Mouse (Mus musculus) heart, adult 2 months (tissue): ENCODE data around the gene Gprasp2. TPM values are rescaled to one million over a fixed set of nuclear protein-coding genes. Genes with fewer than 3 reads are reported as not detected.
A peak's percentile ranks its signal among the peaks of the same experiment; 100 is the strongest.
"Not testable (repeated sequence)": the region's sequence is repeated elsewhere in the genome, so short reads cannot be mapped to it uniquely, and the experiment has no call there.

Experiments used
- DNase-seq, 2 experiments: peaks; one replicate each; pipeline ENCODE4 v3.0.0; 2021
- H3K27ac ChIP-seq: fragments of 200-600 bp; 2 replicates; pipeline ENCODE4 v1.8.1; 2022
- H3K27me3 ChIP-seq: fragments of 200-500 bp; 2 replicates; pipeline ENCODE4 v1.6.1; 2012; ENCODE audit warnings: mild to moderate bottlenecking, low read length, inconsistent platforms, mixed read lengths; ENCODE audit not compliant: control insufficient read depth, insufficient read depth
- H3K36me3 ChIP-seq: fragments of 200-500 bp; 2 replicates; pipeline ENCODE4 v1.6.1; 2012; ENCODE audit warnings: low read length, inconsistent platforms; ENCODE audit not compliant: control insufficient read depth, insufficient read depth
- H3K4me1 ChIP-seq: fragments of 200-500 bp; 2 replicates; pipeline ENCODE4 v1.6.1; 2011; ENCODE audit warnings: low read length; ENCODE audit not compliant: control insufficient read depth, insufficient read depth
- H3K4me3 ChIP-seq: fragments of 200-600 bp; 2 replicates; pipeline ENCODE4 v1.8.1; 2022
- H3K79me2 ChIP-seq: fragments of 200-500 bp; replicated peaks from 2 replicates; pipeline ENCODE4 v1.6.1; 2012; ENCODE audit warnings: mild to moderate bottlenecking, inconsistent platforms, low read length, moderate library complexity, mixed read lengths; ENCODE audit not compliant: control insufficient read depth, insufficient read depth
- H3K9ac ChIP-seq: fragments of 200-500 bp; 2 replicates; pipeline ENCODE4 v1.6.1; 2012; ENCODE audit warnings: low read depth, mild to moderate bottlenecking, control low read depth, inconsistent platforms, low read length, mixed read lengths
- CTCF ChIP-seq: fragments of 200-600 bp; IDR thresholded peaks from 2 replicates; pipeline ENCODE4 v1.8.1; 2022; ENCODE audit warnings: antibody characterized with exemption, mild to moderate bottlenecking, moderate library complexity
- EP300 ChIP-seq: fragments of 200-500 bp; IDR thresholded peaks from 2 replicates; pipeline ENCODE4 v1.6.1; 2011; ENCODE audit warnings: low read depth, low read length, control low read depth; ENCODE audit not compliant: insufficient read depth
- POLR2A ChIP-seq: fragments of 200-500 bp; IDR thresholded peaks from 2 replicates; pipeline ENCODE4 v1.6.1; 2011; ENCODE audit warnings: mild to moderate bottlenecking, low read depth, low read length, control low read depth; ENCODE audit not compliant: insufficient read depth
- WGBS: fragments of 180-500 bp; shearing (Covaris S2); methylation state at CpG from one replicate; pipeline ENCODE4 v1.1.7; 2018; 5-methylcytosine and 5-hydroxymethylcytosine counted together
- intact Hi-C: fragments of 180-260 bp; cut with DNase I; formaldehyde crosslinking; loops from one replicate; pipeline ENCODE4 v1.15.1; 2025
- polyA plus RNA-seq: library from polyadenylated mRNA; depleted of rRNA; stranded (reverse); fragments of >200 nt; gene quantifications from 2 replicates; pipeline ENCODE4 v1.2.3, GENCODE M21; 2012
- total RNA-seq, 2 experiments: library from RNA; stranded (reverse); gene quantifications; 2 replicates each; pipeline ENCODE4 v1.2.3; 2021

Gene Gprasp2
- total and polyA plus RNA-seq, 3 experiments: 1.2 to 3.5 (median 1.9) TPM

- no peaks in the 10 kb centered on the region for H3K79me2 ChIP-seq
- intact Hi-C loops: loop anchor here (5.0 kb wide), 1 partner anchor 52 kb away; no protein-coding TSS in a partner anchor
- no peaks in the 10 kb centered on the region for H3K4me1 ChIP-seq
- TF ChIP-seq POLR2A (no peak), EP300 (no peak), CTCF (no peak)
- 94% methylated on average over 3 of the region's 3 CpGs for whole genome bisulfite sequencing
- H3K27me3 ChIP-seq: no peaks in the 10 kb centered on the region
- DNase-seq: no peak
- H3K27ac ChIP-seq: no peak overlapping the region
- H3K9ac ChIP-seq: no peak overlapping the region
- no peaks in the 10 kb centered on the region for H3K36me3 ChIP-seq
- no peak overlapping the region for H3K4me3 ChIP-seq
Measured at GRCm38 (mm10) chrX:135804149-135804548, 34.7 kb upstream of the Gprasp2 start.

GRCm38 (mm10) chrX:135805780-135806179, 33.1 kb upstream of the Gprasp2 start:
- Histone ChIP-seq H3K4me1 (no peaks in the 10 kb centered on the region), H3K4me3 (no peak overlapping the region), H3K36me3 (no peaks in the 10 kb centered on the region), H3K27ac (no peak overlapping the region), H3K9ac (no peak overlapping the region), H3K27me3 (no peaks in the 10 kb centered on the region), H3K79me2 (no peaks in the 10 kb centered on the region)
- intact Hi-C loops: loop anchor here (1.0 kb wide), 1 partner anchor 158 kb away; no protein-coding TSS in a partner anchor
- TF ChIP-seq EP300 (no peak), CTCF (peak; percentile 89), POLR2A (no peak)
- no peak for DNase-seq
- WGBS: 28% methylated on average over 1 of the region's 1 CpGs

GRCm38 (mm10) chrX:135835896-135836295, 2.9 kb upstream of the Gprasp2 start:
- H3K27ac ChIP-seq, H3K79me2 ChIP-seq, H3K4me1 ChIP-seq, intact Hi-C loops, DNase-seq, H3K27me3 ChIP-seq, H3K9ac ChIP-seq, H3K36me3 ChIP-seq, H3K4me3 ChIP-seq: not testable (repeated sequence)
- WGBS: 55% methylated on average over 1 of the region's 1 CpGs

- H3K27ac ChIP-seq: no peak overlapping the region
- TF ChIP-seq CTCF: no peak
- TF ChIP-seq POLR2A: no peak
- TF ChIP-seq EP300: no peak
- H3K4me1 ChIP-seq: no peaks in the 10 kb centered on the region
- no peaks in the 10 kb centered on the region for H3K79me2 ChIP-seq
- H3K36me3 ChIP-seq: no peaks in the 10 kb centered on the region
- H3K4me3 ChIP-seq: no peak overlapping the region
- no peak overlapping the region for H3K9ac ChIP-seq
- no peak for DNase-seq
- intact Hi-C loops: no loop called here
- no peaks in the 10 kb centered on the region for H3K27me3 ChIP-seq
- WGBS: 57% methylated on average over 2 of the region's 2 CpGs
Measured at GRCm38 (mm10) chrX:135837896-135838295, 938 bp upstream of the Gprasp2 start.

- not testable (repeated sequence) for H3K27me3 ChIP-seq, H3K4me3 ChIP-seq, H3K27ac ChIP-seq, H3K79me2 ChIP-seq, H3K4me1 ChIP-seq, H3K36me3 ChIP-seq
- peak in 1 of 2 experiments; percentile 8 for DNase-seq
- intact Hi-C loops: loop anchor here (2.0 kb wide), 1 partner anchor 41 kb away; no protein-coding TSS in a partner anchor
- 29% methylated on average over 16 of the region's 17 CpGs for WGBS
- H3K9ac ChIP-seq: peak overlapping the region; percentile 46; the same call in 1 of the 2 replicates
- TF ChIP-seq CTCF: peak; percentile 53
Measured at GRCm38 (mm10) chrX:135839397-135840391, 860 bp downstream of the Gprasp2 start.

- H3K9ac ChIP-seq, H3K4me1 ChIP-seq, intact Hi-C loops, H3K27me3 ChIP-seq, H3K27ac ChIP-seq, H3K79me2 ChIP-seq, DNase-seq, H3K4me3 ChIP-seq, H3K36me3 ChIP-seq: not testable (repeated sequence)
- WGBS: 74% methylated on average over 9 of the region's 9 CpGs
Measured at GRCm38 (mm10) chrX:135866806-135867205, 28.0 kb downstream of the Gprasp2 start.
